Mouse (Mus musculus): ENCODE measurements around the gene Apobec4. TPM values are rescaled to one million over a fixed set of nuclear protein-coding genes. Genes with fewer than 3 reads are reported as not detected.

Apobec4 gene
- total and polyA plus RNA-seq, 3 experiments = not detected

DNA sequence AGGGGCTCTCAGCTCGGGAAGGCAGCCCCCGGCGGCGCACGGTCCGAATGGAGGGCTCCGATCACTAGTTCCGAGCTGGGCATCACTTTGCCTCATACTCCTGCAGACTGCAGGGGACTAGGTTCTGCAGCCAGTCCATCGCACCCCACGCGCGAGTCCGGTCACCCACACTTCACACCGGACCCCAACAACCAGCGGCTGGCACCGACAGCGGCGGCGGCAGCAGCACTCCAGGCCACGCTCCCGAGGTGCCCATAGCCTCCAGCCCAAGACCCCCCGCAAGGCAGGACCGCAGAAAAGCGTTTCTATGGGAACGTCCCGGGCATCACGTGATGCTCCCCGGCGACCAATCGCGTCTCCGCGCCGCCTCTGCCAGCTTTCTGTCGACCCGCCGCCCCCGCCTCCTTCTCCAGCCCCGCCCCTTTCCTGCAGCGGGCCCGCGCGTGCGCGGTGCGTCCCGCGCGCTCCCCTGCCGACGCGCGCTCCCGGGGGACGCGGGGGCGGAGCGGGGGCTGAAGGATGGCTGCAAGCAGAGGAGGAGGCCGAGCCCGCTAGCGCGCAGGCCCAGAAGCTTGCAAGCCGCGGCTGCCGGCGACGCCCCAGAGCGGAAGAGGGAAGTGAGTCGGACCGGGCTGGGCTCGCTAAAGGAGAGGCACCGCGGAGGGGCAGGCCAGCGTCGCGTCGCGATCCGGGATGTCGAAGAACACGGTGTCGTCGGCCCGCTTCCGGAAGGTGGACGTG, 15.9 kb downstream of the Apobec4 start, which contains the start of the genes Rgl1 and Arpc5 (continued):
- TF ChIP-seq RAD21 (IDR thresholded peaks at IDR 0.05; ENCODE audit: low read depth, low read length) = no peak
- TF ChIP-seq CHD2 (IDR thresholded peaks at IDR 0.05; ENCODE audit: low read length) = no peak
- TF ChIP-seq ELF1 (IDR thresholded peaks at IDR 0.05; ENCODE audit: low read depth, low read length) = peak; percentile 89
- no peak for TF ChIP-seq GABPA (IDR thresholded peaks at IDR 0.05; ENCODE audit: low read depth, low read length)
- TF ChIP-seq MXI1 (IDR thresholded peaks at IDR 0.05; ENCODE audit: low read depth, low read length) = peak; percentile 65
- no peak for TF ChIP-seq BHLHE40 (IDR thresholded peaks at IDR 0.05; ENCODE audit: borderline replicate concordance, low read depth, low read length)
- TF ChIP-seq NRF1 (IDR thresholded peaks at IDR 0.05; ENCODE audit: insufficient read depth, low read depth, low read length, poor library complexity, severe bottlenecking) = peak; percentile 97
- no peak for TF ChIP-seq MYC (IDR thresholded peaks at IDR 0.05; ENCODE audit: low read depth, low read length)
- peak; percentile 79 for TF ChIP-seq POLR2AphosphoS2 (IDR thresholded peaks at IDR 0.05; ENCODE audit: low read length)
- no peak for TF ChIP-seq KAT2A (conservative IDR thresholded peaks at IDR 0.05; ENCODE audit: low read depth, low read length)
- TF ChIP-seq SIN3A (IDR thresholded peaks at IDR 0.05; ENCODE audit: low read length) = peak; percentile 70; the same call in 1 of the 2 replicates
- no peak for TF ChIP-seq RCOR1 (IDR thresholded peaks at IDR 0.05; ENCODE audit: low read depth, low read length)
- no peak for TF ChIP-seq MYB (IDR thresholded peaks at IDR 0.05; ENCODE audit: low read depth, low read length)
- TF ChIP-seq GATA1 (IDR thresholded peaks at IDR 0.05; ENCODE audit: low read depth, low read length) = no peak
- no peak for TF ChIP-seq UBTF (IDR thresholded peaks at IDR 0.05; ENCODE audit: borderline replicate concordance, insufficient read depth, low read depth, low read length)
- TF ChIP-seq MAFK (IDR thresholded peaks at IDR 0.05; ENCODE audit: borderline replicate concordance, low read depth, low read length) = no peak
- peak; percentile 88 for TF ChIP-seq NELFE (IDR thresholded peaks at IDR 0.05; ENCODE audit: low read depth, low read length)
- no peak for TF ChIP-seq TAL1 (IDR thresholded peaks at IDR 0.05; ENCODE audit: low read length)
- TF ChIP-seq ZC3H11A (IDR thresholded peaks at IDR 0.05; ENCODE audit: low read depth, low read length) = no peak
- TF ChIP-seq MAZ (IDR thresholded peaks at IDR 0.05; ENCODE audit: low read depth, low read length) = peak; percentile 95; the same call in 1 of the 2 replicates
- TF ChIP-seq CTCF (IDR thresholded peaks at IDR 0.05 in 2 of 3, conservative IDR thresholded peaks at IDR 0.05 in 1 of 3; ENCODE audit: control insufficient read depth in 1 of 3, insufficient read depth in 1 of 3, low read depth in 2 of 3, low read length in 3 of 3, poor library complexity in 1 of 3, severe bottlenecking in 1 of 3) = no peak
- TF ChIP-seq ZNF384 (IDR thresholded peaks at IDR 0.05; ENCODE audit: low read depth, low read length) = no peak
